Mouse (Mus musculus): ENCODE measurements around the gene Dnajb9. TPM values are rescaled to one million over a fixed set of nuclear protein-coding genes. Genes with fewer than 3 reads are reported as not detected.

The Dnajb9 gene
- total RNA-seq, 2 experiments from 2014 or later = 41.4 to 43.3 TPM

Small RNAs within 50 kb of the gene (microRNA-seq; reads per million reads assigned to microRNA genes)
- gene Mir5627 = 0 reads per million in 2 experiments

Other genes with a start within 250 kb of the Dnajb9 start
- gene Pnpla8, start 11.0 kb upstream of the Dnajb9 start, total RNA-seq (2021) = 100 to 1,000 TPM; 136 to 151 TPM
- under 1 TPM; 0.18 to 0.52 TPM for gene Nrcam, start 118.6 kb upstream of the Dnajb9 start, total RNA-seq (2021)

All from heart, adult 18-20 months (tissue).